Mouse (Mus musculus) thymus, postnatal 36 days (tissue): Measurements from ENCODE around the gene Sox30.

Experiments used
- DNase-seq, 2 experiments: peaks; one replicate each; pipeline ENCODE4 v3.0.0; 2022; ENCODE audit warnings: mixed read lengths in 2 of 2

The Sox30 gene

GRCm38 (mm10) chr11:45979946-45980892 is at the start of gene Sox30:
Gene Sox30 (plus strand): TSS chr11:45980310.
- peak; percentile 27 to 58 for DNase-seq

GRCm38 (mm10) chr11:45932771-45933170 is 47.3 kb upstream of the Sox30 start:
- no peak for DNase-seq

GRCm38 (mm10) chr11:45937478-45937877 is 42.6 kb upstream of the Sox30 start:
- no peak for DNase-seq

GRCm38 (mm10) chr11:45938917-45939316 is 41.2 kb upstream of the Sox30 start:
- no peak for DNase-seq

GRCm38 (mm10) chr11:45942281-45942680 is 37.8 kb upstream of the Sox30 start:
- no peak for DNase-seq

GRCm38 (mm10) chr11:45943108-45943705 is 36.9 kb upstream of the Sox30 start:
- DNase-seq, result no peak

- peak; percentile 35 to 40 for DNase-seq
Observed at GRCm38 (mm10) chr11:45943891-45944642, 36.0 kb upstream of the Sox30 start.

- peak; percentile 95 to 99 for DNase-seq
Observed at GRCm38 (mm10) chr11:45944643-45945156, 35.4 kb upstream of the Sox30 start, which contains the start of gene Lsm11. Gene Lsm11 (minus strand): TSS chr11:45944935.

- DNase-seq, result no peak
Observed at GRCm38 (mm10) chr11:45946796-45947195, 33.3 kb upstream of the Sox30 start.

- DNase-seq, result no peak
Observed at GRCm38 (mm10) chr11:45947491-45947890, 32.6 kb upstream of the Sox30 start.

- DNase-seq, result peak; percentile 89 to 91
Observed at GRCm38 (mm10) chr11:45955127-45955627, 24.9 kb upstream of the Sox30 start, which contains the start of gene Thg1l. Gene Thg1l (minus strand): TSS chr11:45955494.

- no peak for DNase-seq
Observed at GRCm38 (mm10) chr11:45959598-45959997, 20.5 kb upstream of the Sox30 start.

GRCm38 (mm10) chr11:45960003-45960402 is 20.1 kb upstream of the Sox30 start:
- DNase-seq, result no peak

GRCm38 (mm10) chr11:45966896-45967295 is 13.2 kb upstream of the Sox30 start:
- no peak for DNase-seq

GRCm38 (mm10) chr11:45968466-45968865 is 11.6 kb upstream of the Sox30 start:
- no peak for DNase-seq

GRCm38 (mm10) chr11:45973635-45974034 is 6.5 kb upstream of the Sox30 start:
- no peak for DNase-seq

GRCm38 (mm10) chr11:45974466-45974865 is 5.6 kb upstream of the Sox30 start:
- no peak for DNase-seq

GRCm38 (mm10) chr11:45976061-45976460 is 4.0 kb upstream of the Sox30 start:
- no peak for DNase-seq

- no peak for DNase-seq
Observed at GRCm38 (mm10) chr11:45980893-45981253, 763 bp downstream of the Sox30 start.

- no peak for DNase-seq
Observed at GRCm38 (mm10) chr11:45991604-45992003, 11.5 kb downstream of the Sox30 start.

- no peak for DNase-seq
Observed at GRCm38 (mm10) chr11:45992087-45992486, 12.0 kb downstream of the Sox30 start.

GRCm38 (mm10) chr11:46016061-46016460 is 36.0 kb downstream of the Sox30 start:
- peak; percentile 23 to 32 for DNase-seq

GRCm38 (mm10) chr11:46020246-46020645 is 40.1 kb downstream of the Sox30 start:
- DNase-seq, result no peak
